Mouse (Mus musculus) hindbrain, postnatal 0 days (tissue): ENCODE measurements at regions not wholly inside any gene's neighbourhood (a gene's known extent, or its start where the extent isn't known, plus 50 kb on each side); places are given as distances from the start of the nearest gene placed in this dataset.

Experiments used
- ATAC-seq: fragments of 200-750 bp; cut with Nextera tagmentation; 2 replicates; pipeline ENCODE4 v1.8.0; 2017; ENCODE audit warnings: mild to moderate bottlenecking, moderate TSS enrichment, moderate library complexity
- DNase-seq: peaks from one replicate; pipeline ENCODE4 v3.0.0-alpha.2; 2015; ENCODE audit warnings: low spot score
- H3K27ac ChIP-seq: fragments of 300-500 bp; sonication (generic); 2 replicates; pipeline ENCODE4 v1.5.1; 2014; ENCODE audit warnings: mild to moderate bottlenecking
- H3K27me3 ChIP-seq: fragments of 300-500 bp; sonication (generic); 2 replicates; pipeline ENCODE4 v1.6.1; 2014; ENCODE audit warnings: low read length, mixed read lengths; ENCODE audit not compliant: insufficient read depth
- H3K36me3 ChIP-seq: fragments of 300-500 bp; sonication (generic); 2 replicates; pipeline ENCODE4 v1.6.1; 2014; ENCODE audit warnings: low read length, mixed read lengths; ENCODE audit not compliant: insufficient read depth
- H3K4me1 ChIP-seq: fragments of 300-500 bp; sonication (generic); 2 replicates; pipeline ENCODE4 v1.6.1; 2014; ENCODE audit warnings: antibody characterized with exemption, low read length, mixed read lengths; ENCODE audit not compliant: insufficient read depth
- H3K4me2 ChIP-seq: fragments of 300-500 bp; sonication (generic); 2 replicates; pipeline ENCODE4 v1.6.1; 2014; ENCODE audit warnings: low read depth, mild to moderate bottlenecking, low read length, moderate library complexity, mixed read lengths
- H3K4me3 ChIP-seq: fragments of 300-500 bp; sonication (generic); 2 replicates; pipeline ENCODE4 v1.5.1; 2014; ENCODE audit warnings: low read length
- H3K9ac ChIP-seq: fragments of 300-500 bp; sonication (generic); replicated peaks from 2 replicates; pipeline ENCODE4 v1.6.1; 2014; ENCODE audit warnings: mild to moderate bottlenecking, low read length, moderate library complexity, mixed read lengths
- H3K9me3 ChIP-seq: fragments of 300-500 bp; sonication (generic); 2 replicates; pipeline ENCODE4 v1.6.1; 2016; ENCODE audit warnings: low read length, mixed read lengths
- CTCF ChIP-seq: IDR thresholded peaks from 2 replicates; pipeline ENCODE4 v1.5.1; 2016; ENCODE audit warnings: antibody characterized with exemption, control low read depth, low read depth
- WGBS: fragments of 180-500 bp; shearing (Covaris S2); extraction: QIAGEN DNeasy Blood & Tissue Kit; methylation state at CpG from one replicate; pipeline ENCODE4 v1.1.7; 2014; 5-methylcytosine and 5-hydroxymethylcytosine counted together

DNA sequence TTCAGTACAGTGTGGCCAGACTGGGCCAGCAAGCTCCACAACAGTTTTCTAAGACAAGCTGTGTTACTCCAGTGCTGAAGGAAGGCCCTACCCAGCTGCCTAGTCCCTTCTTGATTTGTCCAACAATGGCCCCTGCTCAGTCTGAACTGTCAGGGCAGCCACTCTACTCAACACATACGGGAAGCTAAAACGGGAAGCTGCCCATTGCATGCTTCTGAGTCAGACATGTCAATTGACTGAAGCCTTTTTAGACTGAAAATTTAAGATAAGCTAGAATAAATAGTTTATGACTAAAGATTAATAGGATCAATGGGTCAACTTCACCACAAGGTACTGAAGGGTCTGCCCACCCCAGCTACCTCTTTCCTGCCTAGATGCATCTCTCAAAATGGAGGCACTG lies 181.4 kb upstream of the Cdyl start:
- H3K36me3 ChIP-seq = no peaks in the 10 kb centered on the region
- H3K4me1 ChIP-seq = no peaks in the 10 kb centered on the region
- H3K27me3 ChIP-seq = no peaks in the 10 kb centered on the region
- TF ChIP-seq CTCF = no peak
- H3K4me3 ChIP-seq = no peak overlapping the region
- H3K9me3 ChIP-seq = no peaks in the 10 kb centered on the region
- H3K9ac ChIP-seq = no peak overlapping the region
- DNase-seq (no peak), ATAC-seq (no peak)
- no peak overlapping the region for H3K27ac ChIP-seq
- WGBS = 89% methylated on average over 2 of the region's 2 CpGs
- H3K4me2 ChIP-seq = no peak overlapping the region

DNA sequence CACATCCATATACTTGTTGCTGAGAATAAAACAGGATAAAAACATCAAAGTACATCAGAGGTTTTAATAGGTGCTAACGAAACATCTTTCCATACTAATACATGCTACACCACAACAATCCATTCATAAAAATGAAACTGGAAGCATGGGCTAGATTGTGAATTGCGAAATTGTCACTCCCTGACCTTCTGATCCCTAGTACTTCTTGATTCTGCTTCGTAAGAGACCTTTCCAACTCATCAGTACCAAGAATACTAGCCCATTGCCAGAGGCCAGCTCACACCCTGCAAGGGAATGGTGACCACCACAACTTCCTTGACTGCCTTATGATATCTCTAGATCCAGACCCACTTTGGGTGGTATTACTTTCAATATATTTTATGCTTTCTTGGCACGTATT lies 177.3 kb upstream of the Cdyl start:
- H3K4me1 ChIP-seq = no peaks in the 10 kb centered on the region
- H3K4me2 ChIP-seq = no peak overlapping the region
- no peak overlapping the region for H3K9ac ChIP-seq
- DNase-seq = no peak
- H3K9me3 ChIP-seq = no peaks in the 10 kb centered on the region
- 92% methylated on average over 4 of the region's 4 CpGs for WGBS
- no peak overlapping the region for H3K4me3 ChIP-seq
- TF ChIP-seq CTCF = no peak
- no peak overlapping the region for H3K27ac ChIP-seq
- H3K36me3 ChIP-seq = no peaks in the 10 kb centered on the region
- ATAC-seq = no peak
- no peaks in the 10 kb centered on the region for H3K27me3 ChIP-seq

DNA sequence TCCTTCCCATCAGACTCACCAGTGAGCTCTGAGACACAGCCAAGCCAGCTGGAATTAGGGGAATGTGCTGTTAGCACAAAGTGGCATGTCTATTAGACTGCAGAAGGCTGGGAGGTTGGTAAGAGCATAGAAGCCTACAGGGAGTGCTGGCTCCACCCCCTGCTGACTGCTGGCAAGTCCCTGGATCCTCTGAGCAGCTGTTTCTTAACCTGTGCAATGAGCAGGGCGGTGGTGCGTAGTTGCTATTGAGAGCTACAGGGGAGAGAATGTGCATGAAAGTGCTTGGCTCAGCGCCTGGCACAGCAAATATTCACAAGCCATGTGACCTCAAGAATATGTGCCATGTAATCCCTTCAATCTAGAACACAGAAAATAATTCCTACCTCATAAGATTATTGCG lies 173.5 kb upstream of the Cdyl start:
- Histone ChIP-seq H3K9ac (no peak overlapping the region), H3K27ac (no peak overlapping the region), H3K27me3 (no peaks in the 10 kb centered on the region), H3K4me3 (no peak overlapping the region), H3K4me2 (no peak overlapping the region), H3K4me1 (no peaks in the 10 kb centered on the region), H3K9me3 (no peaks in the 10 kb centered on the region), H3K36me3 (no peaks in the 10 kb centered on the region)
- WGBS = 52% methylated on average over 4 of the region's 4 CpGs
- no peak for TF ChIP-seq CTCF
- peak; percentile 63 for DNase-seq
- ATAC-seq = peak; percentile 58; the same call in 1 of the 2 replicates

DNA sequence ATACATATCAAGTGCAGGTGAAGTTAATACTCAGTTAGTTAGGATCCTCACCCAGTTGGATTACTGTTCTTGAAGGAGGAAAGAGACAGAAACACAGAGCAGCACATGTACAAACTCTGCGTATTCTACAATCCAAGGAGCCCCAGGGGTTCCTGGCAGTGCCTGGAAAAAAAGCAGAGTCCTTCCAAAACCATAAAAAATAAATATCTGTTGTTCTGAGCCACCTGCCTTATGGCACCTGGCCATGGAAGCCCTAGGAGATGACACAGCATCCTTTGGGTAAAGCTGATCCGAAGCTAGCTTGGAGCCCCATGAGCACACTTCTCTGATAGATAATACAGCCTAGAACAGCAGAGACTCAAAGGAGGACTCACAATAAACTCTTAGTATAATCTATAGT lies 159.9 kb upstream of the Cdyl start:
- H3K4me3 ChIP-seq = no peak overlapping the region
- 53% methylated on average over 2 of the region's 2 CpGs for WGBS
- no peak for ATAC-seq

DNA sequence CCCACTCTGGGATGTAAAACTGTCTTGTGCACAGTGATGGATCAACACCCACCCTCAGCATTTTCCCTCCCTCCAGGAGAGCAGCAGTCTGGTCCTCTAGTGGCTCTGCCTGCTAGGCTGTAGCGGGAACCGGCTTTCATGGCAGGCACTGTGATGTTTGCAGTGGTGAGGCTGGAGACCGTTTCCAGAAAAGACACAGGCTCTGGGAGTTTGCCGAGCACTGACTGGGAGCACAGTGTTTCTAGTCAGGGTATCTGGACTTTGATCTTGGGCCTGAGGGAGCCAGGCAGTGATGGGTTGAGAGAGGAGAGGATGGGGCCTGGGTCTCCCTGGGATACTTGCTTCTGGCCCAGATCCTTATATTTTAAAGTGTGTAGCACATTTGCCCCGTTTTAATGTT lies 158.7 kb upstream of the Cdyl start:
- Histone ChIP-seq H3K4me1 (peaks cover 11% of the 10 kb centered on the region), H3K4me2 (no peak overlapping the region), H3K27me3 (no peaks in the 10 kb centered on the region), H3K36me3 (no peaks in the 10 kb centered on the region), H3K4me3 (no peak overlapping the region), H3K27ac (peak overlapping the region; percentile 70; the same call in 1 of the 2 replicates), H3K9ac (no peak overlapping the region), H3K9me3 (no peaks in the 10 kb centered on the region)
- ATAC-seq (no peak), DNase-seq (peak; percentile 6)
- WGBS = 50% methylated on average over 5 of the region's 5 CpGs
- no peak for TF ChIP-seq CTCF

More for the DNA sequence above, 159.9 kb upstream of the Cdyl start:
- no peak overlapping the region for H3K4me2 ChIP-seq
- H3K9me3 ChIP-seq = no peaks in the 10 kb centered on the region
- H3K4me1 ChIP-seq = peaks cover 11% of the 10 kb centered on the region
- no peaks in the 10 kb centered on the region for H3K27me3 ChIP-seq
- H3K27ac ChIP-seq = no peak overlapping the region
- H3K9ac ChIP-seq = no peak overlapping the region
- no peak for DNase-seq
- no peak for TF ChIP-seq CTCF
- no peaks in the 10 kb centered on the region for H3K36me3 ChIP-seq

DNA sequence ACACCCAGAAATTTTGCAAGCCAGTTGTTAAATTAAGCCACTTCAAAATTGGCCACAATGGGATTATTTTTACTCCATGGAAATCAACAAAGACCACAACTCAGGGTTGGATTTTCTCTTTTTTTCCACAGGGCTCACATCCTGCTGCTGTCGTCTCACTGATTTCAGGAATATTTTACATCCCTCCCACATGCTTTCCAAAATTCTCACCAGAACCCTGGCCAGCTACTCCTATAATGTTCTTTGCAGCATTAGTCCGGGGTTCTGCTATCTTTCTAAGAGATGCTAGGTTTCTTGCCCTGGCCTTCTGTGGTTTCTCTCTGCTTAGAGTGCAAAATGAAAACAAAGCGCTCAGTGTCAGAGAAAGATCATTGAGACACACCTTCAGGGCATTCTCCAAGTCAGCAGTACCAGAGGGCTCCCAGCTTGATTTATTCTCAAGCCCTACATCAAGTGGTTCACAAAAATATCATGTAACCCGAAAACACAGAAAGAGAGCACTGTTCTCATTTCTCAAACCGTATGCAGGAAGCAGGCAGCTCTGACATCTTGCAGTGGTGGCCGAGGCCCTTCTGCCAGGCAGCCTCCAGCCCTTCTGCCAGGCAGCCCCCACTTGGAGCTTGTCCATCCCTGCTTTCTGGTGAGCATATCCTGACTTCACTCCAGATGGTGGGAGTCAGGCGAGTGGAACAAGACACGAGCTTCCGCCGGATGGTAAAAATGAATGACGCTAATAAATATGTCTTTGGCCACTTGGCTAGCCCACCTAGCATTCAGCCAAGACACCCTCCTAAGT lies 158.1 kb upstream of the Cdyl start:
- H3K9ac ChIP-seq = no peak overlapping the region
- no peaks in the 10 kb centered on the region for H3K27me3 ChIP-seq
- no peak overlapping the region for H3K4me3 ChIP-seq
- TF ChIP-seq CTCF = no peak
- H3K36me3 ChIP-seq = no peaks in the 10 kb centered on the region
- 38% methylated on average over 11 of the region's 11 CpGs for WGBS
- H3K9me3 ChIP-seq = no peaks in the 10 kb centered on the region
- H3K27ac ChIP-seq = peak overlapping the region; percentile 70
- ATAC-seq = peak; percentile 85
- H3K4me2 ChIP-seq = peak overlapping the region; percentile 31; the same call in 1 of the 2 replicates
- H3K4me1 ChIP-seq = peaks cover 11% of the 10 kb centered on the region
- peak; percentile 85 for DNase-seq

DNA sequence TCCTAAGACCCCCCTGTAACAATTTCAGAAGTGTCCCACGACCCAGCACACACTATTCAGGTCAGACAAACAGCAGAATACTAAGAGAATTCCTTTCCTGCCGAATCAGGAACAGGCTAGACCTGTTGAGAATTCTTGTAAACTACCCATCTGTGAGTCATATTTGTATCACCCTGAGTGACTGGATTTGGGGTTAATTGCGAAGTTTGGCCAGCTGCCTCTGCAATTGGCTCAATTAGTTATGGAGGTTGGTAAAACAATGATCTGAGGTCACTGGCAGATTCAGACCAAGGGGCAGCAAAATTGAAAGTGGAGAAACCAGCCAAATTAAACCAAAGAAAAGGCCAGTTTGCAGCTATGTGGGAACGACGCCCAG lies 157.5 kb upstream of the Cdyl start:
- H3K36me3 ChIP-seq = no peaks in the 10 kb centered on the region
- TF ChIP-seq CTCF = no peak
- WGBS = 32% methylated on average over 5 of the region's 5 CpGs
- H3K9me3 ChIP-seq = no peaks in the 10 kb centered on the region
- peaks cover 11% of the 10 kb centered on the region for H3K4me1 ChIP-seq
- no peak overlapping the region for H3K4me3 ChIP-seq
- ATAC-seq = peak; percentile 65
- H3K27ac ChIP-seq = peak overlapping the region; percentile 70; the same call in 1 of the 2 replicates
- DNase-seq = peak; percentile 75
- no peaks in the 10 kb centered on the region for H3K27me3 ChIP-seq
- peak overlapping the region; percentile 31; the same call in 1 of the 2 replicates for H3K4me2 ChIP-seq
- no peak overlapping the region for H3K9ac ChIP-seq
